Mouse (Mus musculus): ENCODE measurements around the gene Dst.

- TF ChIP-seq CTCF (IDR thresholded peaks at IDR 0.05; ENCODE audit: low read depth, low read length) (no peak), GATA1 (IDR thresholded peaks at IDR 0.05; ENCODE audit: borderline replicate concordance, low read length) (no peak), POLR2AphosphoS5 (IDR thresholded peaks at IDR 0.05; ENCODE audit: insufficient replicate concordance, low read depth, low read length) (no peak), TAL1 (conservative IDR thresholded peaks at IDR 0.05; ENCODE audit: low read depth, low read length) (no peak)
Measured at GRCm38 (mm10) chr1:34289472-34289748, 381.4 kb downstream of the Dst start.
